Mouse (Mus musculus) lung, postnatal 0 days (tissue): ENCODE results near the gene Mrps23.

Experiments
- CTCF ChIP-seq: IDR thresholded peaks from 2 replicates; pipeline ENCODE4 v1.5.1; 2016; ENCODE audit warnings: antibody characterized with exemption, mild to moderate bottlenecking
- EP300 ChIP-seq: IDR thresholded peaks from 2 replicates; pipeline ENCODE4 v1.6.1; 2016; ENCODE audit warnings: antibody characterized with exemption, mild to moderate bottlenecking, control low read depth

DNA sequence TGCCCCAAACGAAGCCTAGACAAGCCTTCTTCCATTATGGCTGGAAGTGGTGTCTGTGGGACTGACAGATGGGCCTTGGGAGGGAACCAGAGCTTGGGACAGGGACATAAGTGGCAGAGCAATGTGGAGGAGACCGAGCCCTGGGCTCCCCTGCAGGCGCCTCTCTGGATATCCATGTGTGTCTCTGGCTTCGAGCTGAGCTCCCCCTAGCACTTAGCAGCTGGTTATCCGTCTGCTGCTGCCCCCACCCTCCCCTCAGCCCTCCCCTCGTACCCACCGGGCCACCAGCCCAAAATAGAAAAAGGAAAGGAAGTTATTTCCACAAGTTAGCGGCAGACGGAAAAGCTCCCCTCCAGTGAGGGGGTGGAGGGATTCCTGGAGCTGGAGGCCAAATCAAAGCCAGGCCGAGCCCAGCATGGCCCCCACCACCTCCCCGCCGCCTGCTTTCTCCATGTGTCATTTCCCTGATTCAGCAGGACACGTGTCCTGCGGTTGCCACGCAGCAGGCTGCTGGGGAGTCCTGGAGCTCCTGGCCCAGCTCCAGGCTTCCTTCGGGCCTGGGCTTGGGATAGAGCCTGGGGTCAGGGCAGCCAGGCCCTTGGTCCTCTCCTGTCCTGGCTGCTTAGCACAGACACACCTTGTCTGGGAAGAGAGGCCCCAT, 23.1 kb upstream of the Mrps23 start:
- no peak; the same call in 1 of the 2 replicates for TF ChIP-seq CTCF
- peak; percentile 42; the same call in 1 of the 2 replicates for TF ChIP-seq EP300
